Mouse (Mus musculus): ENCODE data around the gene Armh3. TPM values are rescaled to one million over a fixed set of nuclear protein-coding genes. Genes with fewer than 3 reads are reported as not detected.

The Armh3 gene
- polyA plus RNA-seq, 1 experiment, result 16.2 TPM

DNA sequence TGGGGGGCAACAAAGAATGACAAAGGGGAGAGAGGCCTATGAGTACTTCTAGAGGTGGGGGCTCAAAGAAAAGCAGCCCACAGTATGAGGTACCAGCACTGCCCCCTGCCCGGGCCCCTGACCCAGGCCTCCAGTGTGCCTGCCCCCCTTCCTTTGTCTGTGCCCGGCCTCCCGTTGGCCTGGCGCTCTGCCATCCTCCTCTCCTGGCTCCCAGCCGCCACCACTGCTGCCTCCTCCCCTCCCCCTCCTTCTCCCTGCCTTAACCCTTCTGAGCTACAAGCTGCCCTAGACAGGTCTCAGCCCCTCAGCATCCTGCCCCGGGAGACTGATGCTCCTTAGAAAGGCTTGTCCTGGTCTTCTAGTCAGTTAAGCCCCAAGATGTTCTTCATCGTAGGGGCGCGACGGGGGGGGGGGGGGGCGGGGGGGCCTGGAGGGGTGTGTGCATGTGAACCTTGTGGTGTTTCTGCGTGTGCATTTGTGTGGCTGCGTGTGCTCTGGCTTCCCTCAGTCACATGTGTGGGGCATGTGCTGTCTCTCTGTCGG lies 43.7 kb upstream of the Armh3 start:
- peak overlapping the region; percentile 77 for H3K4me3 ChIP-seq (ENCODE audit: insufficient read depth, low read length)
- TF ChIP-seq CTCF (IDR thresholded peaks at IDR 0.05; ENCODE audit: extremely low read depth, insufficient read depth, low read length) (no peak), POLR2A (IDR thresholded peaks at IDR 0.05; ENCODE audit: extremely low read depth, insufficient read depth, low read length) (no peak)
- H3K4me1 ChIP-seq (ENCODE audit: control insufficient read depth, insufficient read depth, low read length), result peaks cover 36% of the 10 kb centered on the region
- peak overlapping the region; percentile 90 for H3K27ac ChIP-seq (ENCODE audit: insufficient read depth, low read length)

DNA sequence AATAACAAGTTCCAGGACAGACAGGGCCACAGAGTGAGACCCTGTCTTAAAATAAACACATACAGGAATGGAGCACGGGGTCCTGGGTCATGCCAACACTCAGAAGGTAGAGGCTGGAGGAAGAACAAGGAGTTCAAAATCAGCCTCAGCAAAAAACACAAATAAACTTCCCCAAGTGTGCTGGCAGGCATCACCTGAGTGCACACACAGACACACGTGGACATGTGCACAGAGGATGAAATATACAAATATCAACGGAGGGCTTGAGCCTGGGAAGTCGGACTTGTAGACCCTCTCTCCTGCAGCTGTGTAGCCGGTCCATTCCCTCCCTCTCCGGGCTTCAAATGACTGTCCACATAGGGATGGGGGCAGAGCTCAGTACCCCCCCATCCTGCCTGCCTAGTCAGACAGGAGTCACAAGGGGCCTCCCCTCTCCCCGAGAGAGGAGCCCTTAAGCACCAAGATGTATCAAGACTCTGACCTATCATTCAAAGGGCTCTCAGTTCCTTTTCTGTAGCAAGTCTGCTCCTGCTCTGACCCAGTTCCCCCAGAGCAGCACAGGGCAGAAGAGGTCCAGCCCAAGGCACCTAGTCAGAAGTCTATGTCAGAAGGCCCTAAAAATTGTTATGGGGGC lies 43.1 kb upstream of the Armh3 start:
- H3K4me3 ChIP-seq (ENCODE audit: insufficient read depth, low read length), result peak overlapping the region; percentile 77; the same call in 1 of the 2 replicates
- TF ChIP-seq POLR2A (IDR thresholded peaks at IDR 0.05; ENCODE audit: extremely low read depth, insufficient read depth, low read length), result no peak
- peaks cover 38% of the 10 kb centered on the region for H3K4me1 ChIP-seq (ENCODE audit: control insufficient read depth, insufficient read depth, low read length)
- H3K27ac ChIP-seq (ENCODE audit: insufficient read depth, low read length), result peak overlapping the region; percentile 76

DNA sequence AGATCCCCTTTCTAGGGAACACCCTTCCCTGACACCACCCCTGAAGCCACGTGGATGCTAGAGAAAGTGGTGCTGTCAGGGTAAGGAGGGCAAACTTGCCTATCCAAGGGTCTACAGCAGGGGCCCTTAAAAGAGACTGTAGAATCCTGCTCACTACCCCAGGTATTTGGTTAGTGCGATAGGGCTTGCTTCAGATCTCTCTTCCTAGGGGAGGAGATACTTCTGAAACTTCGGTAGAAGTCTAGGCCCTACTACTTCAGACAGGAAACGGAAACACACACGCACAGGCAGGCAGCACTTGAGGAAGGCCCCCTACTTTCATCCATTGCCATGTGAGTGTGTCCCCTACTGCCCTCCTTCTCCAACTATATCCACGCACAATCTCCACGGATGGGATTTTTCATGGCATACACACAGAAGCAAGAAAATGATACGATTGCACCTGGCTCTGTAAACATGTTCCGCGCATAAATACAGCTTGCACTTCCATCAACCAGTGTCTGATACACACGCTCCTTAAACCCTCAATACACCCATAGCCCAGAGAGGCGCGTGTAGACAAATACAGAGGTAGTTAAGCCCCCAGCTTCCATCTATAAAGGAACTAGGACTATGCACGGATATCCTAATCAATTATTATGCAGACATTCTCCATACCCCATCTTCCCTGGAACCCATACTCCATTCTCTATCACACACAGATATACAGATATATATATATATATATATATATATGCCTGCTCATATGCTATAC lies 42.0 kb upstream of the Armh3 start:
- no peak for TF ChIP-seq CTCF (IDR thresholded peaks at IDR 0.05; ENCODE audit: extremely low read depth, insufficient read depth, low read length)
- TF ChIP-seq POLR2A (IDR thresholded peaks at IDR 0.05; ENCODE audit: extremely low read depth, insufficient read depth, low read length), result no peak
- peak overlapping the region; percentile 60; the same call in 1 of the 2 replicates for H3K4me3 ChIP-seq (ENCODE audit: insufficient read depth, low read length)
- H3K4me1 ChIP-seq (ENCODE audit: control insufficient read depth, insufficient read depth, low read length), result peaks cover 38% of the 10 kb centered on the region
- peak overlapping the region; percentile 87; the same call in 1 of the 2 replicates for H3K27ac ChIP-seq (ENCODE audit: insufficient read depth, low read length)

DNA sequence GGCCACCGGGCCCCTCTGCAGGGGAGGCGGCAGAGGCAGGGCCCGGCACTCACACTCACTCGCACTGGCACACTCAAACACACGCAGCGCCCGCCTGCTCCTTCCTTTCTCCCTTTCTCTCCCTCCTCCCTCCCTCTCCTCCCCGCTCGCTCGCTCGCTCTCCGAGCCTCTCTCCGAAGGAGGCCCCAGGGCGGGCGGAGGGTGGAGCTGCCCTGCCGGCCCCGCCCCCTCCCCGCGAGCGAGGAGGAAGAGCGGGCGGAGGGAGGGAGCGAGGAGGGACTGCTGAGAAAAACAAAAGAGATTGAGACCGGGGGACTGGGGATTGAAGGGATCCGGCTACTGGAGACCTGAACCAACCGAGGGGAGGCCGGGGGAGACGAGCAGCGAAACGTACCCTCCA lies 41.2 kb upstream of the Armh3 start:
- peak overlapping the region; percentile 60 for H3K4me3 ChIP-seq (ENCODE audit: insufficient read depth, low read length)
- TF ChIP-seq CTCF (IDR thresholded peaks at IDR 0.05; ENCODE audit: extremely low read depth, insufficient read depth, low read length) (no peak), POLR2A (IDR thresholded peaks at IDR 0.05; ENCODE audit: extremely low read depth, insufficient read depth, low read length) (peak; percentile 43; the same call in 1 of the 2 replicates)
- H3K27ac ChIP-seq (ENCODE audit: insufficient read depth, low read length), result peak overlapping the region; percentile 87
- peaks cover 38% of the 10 kb centered on the region for H3K4me1 ChIP-seq (ENCODE audit: control insufficient read depth, insufficient read depth, low read length)

DNA sequence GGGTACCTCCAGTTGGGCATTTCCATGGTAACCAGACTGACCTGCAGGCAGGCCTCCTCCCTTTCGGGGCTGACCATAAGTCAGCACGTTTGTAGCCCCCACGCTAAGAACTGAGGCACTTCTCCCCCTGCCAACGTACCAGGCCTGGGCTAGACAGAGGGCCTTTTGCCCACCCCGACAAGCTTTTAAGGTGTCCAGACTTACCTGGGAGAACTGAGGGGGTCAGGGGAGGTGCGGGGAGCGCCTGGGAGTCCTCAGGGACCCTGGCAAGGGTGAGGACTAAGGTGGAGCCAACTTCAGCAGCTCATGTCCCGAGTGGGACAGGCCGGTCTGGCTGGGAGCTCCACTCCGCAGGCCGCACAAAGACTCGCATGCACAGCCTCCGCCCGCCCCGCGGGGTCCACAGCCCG lies 40.6 kb upstream of the Armh3 start:
- Histone ChIP-seq H3K27ac (ENCODE audit: insufficient read depth, low read length) (no peak overlapping the region), H3K4me3 (ENCODE audit: insufficient read depth, low read length) (peak overlapping the region; percentile 60), H3K4me1 (ENCODE audit: control insufficient read depth, insufficient read depth, low read length) (peaks cover 36% of the 10 kb centered on the region)
- TF ChIP-seq CTCF (IDR thresholded peaks at IDR 0.05; ENCODE audit: extremely low read depth, insufficient read depth, low read length) (no peak), POLR2A (IDR thresholded peaks at IDR 0.05; ENCODE audit: extremely low read depth, insufficient read depth, low read length) (no peak)

DNA sequence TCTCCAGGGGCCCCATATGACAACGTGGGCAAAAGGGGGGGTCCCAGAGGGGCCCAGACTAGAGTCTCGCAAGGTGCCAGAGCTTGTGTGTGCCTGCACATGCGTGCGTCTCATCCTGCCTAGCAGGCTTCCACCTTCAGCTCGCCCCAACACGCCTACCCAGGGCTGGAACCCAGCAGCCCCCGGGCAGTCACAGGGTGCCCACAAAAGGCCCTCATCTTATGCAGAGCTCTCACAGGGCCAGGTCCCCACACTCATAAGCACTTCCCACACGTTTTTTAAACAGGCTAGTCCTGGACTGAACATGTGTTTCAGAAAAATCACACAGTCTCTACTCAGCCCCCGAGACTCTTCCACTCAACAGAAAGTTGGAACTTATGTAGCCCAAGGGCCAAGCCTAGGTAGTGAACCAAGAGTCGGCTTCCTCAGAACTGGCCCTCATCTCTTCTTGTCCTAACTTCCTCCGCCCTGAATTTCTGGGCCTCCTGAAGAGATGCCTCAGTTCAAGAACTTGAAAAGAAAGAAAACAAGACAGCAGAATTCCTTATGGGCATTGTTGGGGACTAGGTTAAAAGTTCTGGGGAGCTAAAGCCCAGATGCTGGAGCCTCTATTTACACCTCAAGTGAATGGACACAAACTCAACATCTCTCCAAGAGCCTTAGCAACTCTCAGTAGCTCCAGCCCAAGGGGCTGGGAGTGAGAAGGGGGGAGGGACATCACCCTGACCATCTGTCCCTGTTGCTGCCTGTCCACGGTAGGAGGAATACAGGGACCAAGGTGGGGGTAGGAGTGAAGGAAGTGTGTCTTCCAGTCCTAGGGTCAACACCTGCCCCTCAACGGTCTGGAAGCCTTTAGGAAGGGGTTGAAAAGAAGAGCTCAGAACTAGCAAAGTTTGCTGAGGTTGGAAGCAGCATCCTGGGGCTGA lies 39.9 kb upstream of the Armh3 start:
- TF ChIP-seq POLR2A (IDR thresholded peaks at IDR 0.05; ENCODE audit: extremely low read depth, insufficient read depth, low read length) (no peak), CTCF (IDR thresholded peaks at IDR 0.05; ENCODE audit: extremely low read depth, insufficient read depth, low read length) (no peak)
- Histone ChIP-seq H3K4me3 (ENCODE audit: insufficient read depth, low read length) (peak overlapping the region; percentile 60; the same call in 1 of the 2 replicates), H3K4me1 (ENCODE audit: control insufficient read depth, insufficient read depth, low read length) (peaks cover 35% of the 10 kb centered on the region), H3K27ac (ENCODE audit: insufficient read depth, low read length) (no peak overlapping the region; the same call in 1 of the 2 replicates)

DNA sequence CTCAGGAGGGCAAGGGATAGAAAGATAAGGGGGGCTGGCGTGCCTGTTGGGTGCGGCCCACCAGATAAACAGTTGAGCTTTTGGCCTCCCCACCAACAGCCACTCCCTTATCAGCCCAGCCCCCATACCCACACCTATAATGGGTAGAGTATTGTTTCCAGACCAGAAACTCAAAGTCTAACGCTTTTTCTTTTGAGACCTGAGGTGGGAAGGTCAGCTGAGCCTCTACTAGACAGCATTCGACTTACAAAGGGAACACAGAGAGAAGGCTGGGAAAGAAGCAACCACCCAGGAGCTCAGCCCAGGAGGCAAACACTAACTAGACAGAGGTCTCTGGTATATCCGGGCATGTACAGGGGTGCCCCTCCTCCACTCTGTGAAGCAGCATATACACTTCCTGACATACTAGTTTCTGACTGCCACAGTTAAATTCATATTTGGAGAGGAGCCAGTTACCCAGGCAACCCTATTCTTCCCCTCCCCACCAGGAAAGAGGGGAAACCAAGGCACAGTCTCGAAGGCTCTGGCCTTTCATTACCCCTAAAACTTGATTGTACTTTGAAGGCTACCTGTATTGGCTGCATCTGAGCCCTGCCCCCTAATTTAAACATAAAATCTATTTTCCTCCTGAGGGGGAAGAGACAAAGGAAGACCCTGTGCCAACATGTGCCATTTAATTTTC lies 39.1 kb upstream of the Armh3 start:
- Histone ChIP-seq H3K27ac (ENCODE audit: insufficient read depth, low read length) (no peak overlapping the region; the same call in 1 of the 2 replicates), H3K4me1 (ENCODE audit: control insufficient read depth, insufficient read depth, low read length) (peaks cover 30% of the 10 kb centered on the region), H3K4me3 (ENCODE audit: insufficient read depth, low read length) (no peak overlapping the region)
- TF ChIP-seq POLR2A (IDR thresholded peaks at IDR 0.05; ENCODE audit: extremely low read depth, insufficient read depth, low read length), result no peak
- TF ChIP-seq CTCF (IDR thresholded peaks at IDR 0.05; ENCODE audit: extremely low read depth, insufficient read depth, low read length), result no peak

DNA sequence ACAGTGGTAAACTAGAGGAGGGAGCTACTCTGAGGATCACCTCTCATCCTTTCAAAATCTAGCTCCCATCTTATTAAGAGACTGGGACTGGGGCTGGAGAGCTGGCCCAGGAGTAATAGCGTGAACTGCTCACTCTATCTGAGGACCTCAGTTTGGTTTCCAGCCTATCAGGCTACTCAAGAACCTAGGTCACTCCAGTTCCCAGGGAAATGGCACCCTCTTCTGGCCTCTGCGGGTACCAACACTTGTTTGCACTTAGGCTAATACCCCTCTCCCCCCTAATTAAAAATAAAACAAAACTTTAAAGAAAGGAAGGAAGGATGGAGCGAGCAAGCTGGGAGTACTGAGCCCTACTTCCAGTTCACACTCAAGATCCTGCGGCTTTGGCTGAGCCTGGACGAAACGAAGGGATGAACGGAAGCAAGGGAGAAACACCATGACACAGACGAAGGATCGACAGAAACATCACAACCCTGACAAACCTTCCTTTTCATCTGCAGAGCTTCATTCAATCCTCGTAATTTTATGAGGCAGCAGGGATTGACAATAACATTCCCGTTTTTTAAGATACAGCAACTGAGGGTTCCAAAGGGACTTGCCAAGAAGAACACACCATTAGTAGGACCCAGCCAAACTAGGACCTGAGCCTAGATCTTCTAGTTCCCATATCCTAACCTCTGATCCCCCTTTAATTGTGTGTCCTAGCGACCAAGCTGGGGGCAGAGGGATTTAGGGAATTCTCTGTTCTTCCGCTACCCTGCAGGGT lies 38.4 kb upstream of the Armh3 start:
- Histone ChIP-seq H3K27ac (ENCODE audit: insufficient read depth, low read length) (no peak overlapping the region), H3K4me3 (ENCODE audit: insufficient read depth, low read length) (no peak overlapping the region), H3K4me1 (ENCODE audit: control insufficient read depth, insufficient read depth, low read length) (peaks cover 29% of the 10 kb centered on the region)
- TF ChIP-seq POLR2A (IDR thresholded peaks at IDR 0.05; ENCODE audit: extremely low read depth, insufficient read depth, low read length) (no peak), CTCF (IDR thresholded peaks at IDR 0.05; ENCODE audit: extremely low read depth, insufficient read depth, low read length) (no peak)

All from cortical plate, adult 2 months (tissue).